Mouse (Mus musculus) midbrain, postnatal 0 days (tissue): ENCODE measurements around the gene Med12l. TPM values are rescaled to one million over a fixed set of nuclear protein-coding genes. Genes with fewer than 3 reads are reported as not detected.

Experiments used
- ATAC-seq: fragments of 200-750 bp; cut with Nextera tagmentation; 2 replicates; pipeline ENCODE4 v1.8.0; 2017; ENCODE audit warnings: moderate number of reproducible peaks, mild to moderate bottlenecking, moderate TSS enrichment, moderate library complexity; ENCODE audit not compliant: low FRiP score
- DNase-seq: peaks from one replicate; pipeline ENCODE4 v3.0.0-alpha.2; 2015; ENCODE audit warnings: low spot score
- H3K27ac ChIP-seq: fragments of 300-500 bp; sonication (generic); 2 replicates; pipeline ENCODE4 v1.5.1; 2014; ENCODE audit warnings: low read depth, mild to moderate bottlenecking, low read length, mixed read lengths
- H3K27me3 ChIP-seq: fragments of 300-500 bp; sonication (generic); 2 replicates; pipeline ENCODE4 v1.6.1; 2014; ENCODE audit warnings: low read length, control low read depth, mixed read lengths; ENCODE audit not compliant: insufficient read depth
- H3K36me3 ChIP-seq: fragments of 300-500 bp; sonication (generic); 2 replicates; pipeline ENCODE4 v1.6.1; 2014; ENCODE audit warnings: low read length, control low read depth, mixed read lengths; ENCODE audit not compliant: insufficient read depth
- H3K4me1 ChIP-seq: fragments of 300-500 bp; sonication (generic); 2 replicates; pipeline ENCODE4 v1.6.1; 2014; ENCODE audit warnings: mild to moderate bottlenecking, control low read depth, antibody characterized with exemption, low read length, mixed read lengths; ENCODE audit not compliant: insufficient read depth
- H3K4me2 ChIP-seq: fragments of 300-500 bp; sonication (generic); 2 replicates; pipeline ENCODE4 v1.6.1; 2014; ENCODE audit warnings: low read depth, mild to moderate bottlenecking, low read length, mixed read lengths; ENCODE audit not compliant: poor library complexity, severe bottlenecking
- H3K4me3 ChIP-seq: fragments of 300-500 bp; sonication (generic); 2 replicates; pipeline ENCODE4 v1.5.1; 2014; ENCODE audit warnings: low read depth, mild to moderate bottlenecking, low read length, moderate library complexity
- H3K9ac ChIP-seq: fragments of 300-500 bp; sonication (generic); replicated peaks from 2 replicates; pipeline ENCODE4 v1.6.1; 2014; ENCODE audit warnings: mild to moderate bottlenecking, low read length, moderate library complexity, mixed read lengths; ENCODE audit not compliant: poor library complexity, severe bottlenecking
- H3K9me3 ChIP-seq: fragments of 300-500 bp; sonication (generic); 2 replicates; pipeline ENCODE4 v1.6.1; 2016; ENCODE audit warnings: low read length, control low read depth
- CTCF ChIP-seq: IDR thresholded peaks from 2 replicates; pipeline ENCODE4 v1.5.1; 2016; ENCODE audit warnings: antibody characterized with exemption, mild to moderate bottlenecking
- WGBS: fragments of 180-500 bp; shearing (Covaris S2); extraction: QIAGEN DNeasy Blood & Tissue Kit; methylation state at CpG from one replicate; pipeline ENCODE4 v1.1.7; 2014; 5-methylcytosine and 5-hydroxymethylcytosine counted together
- polyA plus RNA-seq: library from polyadenylated mRNA; unstranded; fragments of >200 nt; fragmentation: Nextera tagmentation; extraction: Ambion mirVana; gene quantifications from 2 replicates; pipeline ENCODE4 v1.2.1, GENCODE M21; 2015
- total RNA-seq: library from RNA; depleted of rRNA; stranded (reverse); fragments of >200 nt; gene quantifications from 2 replicates; pipeline ENCODE4 v1.2.3, GENCODE M21; 2014

The Med12l gene
- total and polyA plus RNA-seq, 2 experiments from 2014 or later: 3.7 to 23.0 TPM

GRCm38 (mm10) chr3:59290551-59290950, 284.9 kb downstream of the Med12l start:
- H3K4me3 ChIP-seq: no peak overlapping the region
- no peaks in the 10 kb centered on the region for H3K27me3 ChIP-seq
- H3K36me3 ChIP-seq: no peaks in the 10 kb centered on the region
- H3K9ac ChIP-seq: no peak overlapping the region
- H3K27ac ChIP-seq: no peak overlapping the region
- DNase-seq (no peak), ATAC-seq (no peak)
- no peak overlapping the region for H3K4me2 ChIP-seq
- 83% methylated on average over 2 of the region's 2 CpGs for WGBS
- no peak for TF ChIP-seq CTCF
- H3K4me1 ChIP-seq: no peaks in the 10 kb centered on the region
- H3K9me3 ChIP-seq: no peaks in the 10 kb centered on the region

- H3K4me3 ChIP-seq: no peak overlapping the region
- no peak overlapping the region for H3K27ac ChIP-seq
- no peaks in the 10 kb centered on the region for H3K27me3 ChIP-seq
- TF ChIP-seq CTCF: no peak
- H3K4me2 ChIP-seq: no peak overlapping the region
- 61% methylated on average over 5 of the region's 5 CpGs for WGBS
- DNase-seq (peak; percentile 6), ATAC-seq (no peak)
- no peak overlapping the region for H3K9ac ChIP-seq
- H3K36me3 ChIP-seq: 0 out of 2 replicates have a peak, but pooled peaks cover 9% of the 10 kb centered on the region
- no peaks in the 10 kb centered on the region for H3K9me3 ChIP-seq
- no peaks in the 10 kb centered on the region for H3K4me1 ChIP-seq
These were observed 288.0 kb downstream of the Med12l start for GRCm38 (mm10) chr3:59293437-59294199.

- 91% methylated on average over 16 of the region's 16 CpGs for WGBS
These were observed 290.3 kb downstream of the Med12l start for GRCm38 (mm10) chr3:59295699-59296562.

GRCm38 (mm10) chr3:59296563-59297130, 291.0 kb downstream of the Med12l start:
- H3K36me3 ChIP-seq: 0 out of 2 replicates have a peak, but pooled peaks cover 9% of the 10 kb centered on the region
- H3K27ac ChIP-seq: no peak overlapping the region
- no peak overlapping the region for H3K9ac ChIP-seq
- H3K4me3 ChIP-seq: no peak overlapping the region
- H3K27me3 ChIP-seq: no peaks in the 10 kb centered on the region
- no peaks in the 10 kb centered on the region for H3K9me3 ChIP-seq
- no peak for DNase-seq
- H3K4me2 ChIP-seq: no peak overlapping the region
- WGBS: 95% methylated on average over 5 of the region's 5 CpGs
- ATAC-seq: no peak
- no peaks in the 10 kb centered on the region for H3K4me1 ChIP-seq
- TF ChIP-seq CTCF: no peak

More at GRCm38 (mm10) chr3:59295699-59296562, 290.3 kb downstream of the Med12l start:
- no peak overlapping the region for H3K9ac ChIP-seq
- DNase-seq (no peak), ATAC-seq (no peak)
- H3K4me3 ChIP-seq: no peak overlapping the region
- TF ChIP-seq CTCF: no peak
- H3K4me1 ChIP-seq: no peaks in the 10 kb centered on the region
- no peaks in the 10 kb centered on the region for H3K9me3 ChIP-seq
- 0 out of 2 replicates have a peak, but pooled peaks cover 9% of the 10 kb centered on the region for H3K36me3 ChIP-seq
- no peak overlapping the region for H3K4me2 ChIP-seq
- H3K27me3 ChIP-seq: no peaks in the 10 kb centered on the region
- H3K27ac ChIP-seq: no peak overlapping the region

GRCm38 (mm10) chr3:59297653-59298052, 292.0 kb downstream of the Med12l start:
- ATAC-seq (no peak), DNase-seq (no peak)
- TF ChIP-seq CTCF: no peak
- Histone ChIP-seq H3K4me2 (no peak overlapping the region), H3K9me3 (no peaks in the 10 kb centered on the region), H3K27ac (no peak overlapping the region), H3K4me1 (no peaks in the 10 kb centered on the region), H3K36me3 (0 out of 2 replicates have a peak, but pooled peaks cover 9% of the 10 kb centered on the region), H3K4me3 (no peak overlapping the region), H3K9ac (no peak overlapping the region), H3K27me3 (no peaks in the 10 kb centered on the region)
- 85% methylated on average over 16 of the region's 16 CpGs for WGBS
